Mouse (Mus musculus) heart, adult 18-20 months (tissue): ENCODE measurements around the gene Diras2. TPM values are rescaled to one million over a fixed set of nuclear protein-coding genes. Genes with fewer than 3 reads are reported as not detected.
"Not testable (repeated sequence)": the region's sequence is repeated elsewhere in the genome, so short reads cannot be mapped to it uniquely, and the experiment has no call there.

Experiments
- DNase-seq, 2 experiments: peaks; one replicate each; pipeline ENCODE4 v3.0.0; 2021 to 2022; ENCODE audit warnings: mixed read lengths in 1 of 2
- total RNA-seq, 2 experiments: library from RNA; stranded (reverse); gene quantifications; 2 replicates each; pipeline ENCODE4 v1.2.3; 2021

The Diras2 gene
- total RNA-seq, 2 experiments from 2014 or later = 0.25 to 0.39 TPM

GRCm38 (mm10) chr13:52519425-52519824 is 11.7 kb downstream of the Diras2 start:
- DNase-seq = no peak

- DNase-seq = no peak
These were observed 12.7 kb downstream of the Diras2 start for GRCm38 (mm10) chr13:52518377-52518776.

- no peak for DNase-seq
These were observed 14.1 kb downstream of the Diras2 start for GRCm38 (mm10) chr13:52517021-52517420.

- no peak for DNase-seq
These were observed 14.5 kb downstream of the Diras2 start for GRCm38 (mm10) chr13:52516561-52516960.

- no peak for DNase-seq
These were observed 15.0 kb downstream of the Diras2 start for GRCm38 (mm10) chr13:52516051-52516450.

- DNase-seq = no peak
These were observed 17.5 kb downstream of the Diras2 start for GRCm38 (mm10) chr13:52513554-52513953.

- no peak for DNase-seq
These were observed 18.7 kb downstream of the Diras2 start for GRCm38 (mm10) chr13:52512356-52512755.

GRCm38 (mm10) chr13:52510172-52510880 is 20.8 kb downstream of the Diras2 start:
- DNase-seq = no peak

GRCm38 (mm10) chr13:52507460-52508293 is 23.4 kb downstream of the Diras2 start:
- no peak for DNase-seq

- DNase-seq = not testable (repeated sequence)
These were observed 24.3 kb downstream of the Diras2 start for GRCm38 (mm10) chr13:52506822-52507221.

- DNase-seq = peak in 1 of 2 experiments; percentile 60
These were observed 25.3 kb downstream of the Diras2 start for GRCm38 (mm10) chr13:52505683-52506285.

- peak; percentile 5 to 8 for DNase-seq
These were observed 29.4 kb downstream of the Diras2 start for GRCm38 (mm10) chr13:52501686-52502085.

GRCm38 (mm10) chr13:52497029-52497550 is 34.0 kb downstream of the Diras2 start:
- no peak for DNase-seq

GRCm38 (mm10) chr13:52488821-52489220 is 42.3 kb downstream of the Diras2 start:
- no peak for DNase-seq

- no peak for DNase-seq
These were observed 47.0 kb downstream of the Diras2 start for GRCm38 (mm10) chr13:52484064-52484463.

- DNase-seq = peak in 1 of 2 experiments; percentile 6
These were observed 49.3 kb downstream of the Diras2 start for GRCm38 (mm10) chr13:52481786-52482185.

- DNase-seq = no peak
These were observed 51.9 kb downstream of the Diras2 start for GRCm38 (mm10) chr13:52479146-52479545.

GRCm38 (mm10) chr13:52476998-52477601 is 54.0 kb downstream of the Diras2 start:
- no peak for DNase-seq

GRCm38 (mm10) chr13:52476222-52476621 is 54.9 kb downstream of the Diras2 start:
- DNase-seq = no peak

- DNase-seq = no peak
These were observed 55.8 kb downstream of the Diras2 start for GRCm38 (mm10) chr13:52475264-52475663.

GRCm38 (mm10) chr13:52474807-52475206 is 56.3 kb downstream of the Diras2 start:
- no peak for DNase-seq
